Mouse (Mus musculus): ENCODE results near the gene Galr3.

GRCm38 (mm10) chr15:79075658-79076365 lies 34.1 kb downstream of the Galr3 start:
- TF ChIP-seq BHLHE40 (IDR thresholded peaks at IDR 0.05; ENCODE audit: low read depth, low read length) (no peak), ETS1 (conservative IDR thresholded peaks at IDR 0.05; ENCODE audit: low read depth, low read length) (no peak), CTCF (conservative IDR thresholded peaks at IDR 0.05 in 1 of 2, IDR thresholded peaks at IDR 0.05 in 1 of 2; ENCODE audit: low read depth in 2 of 2, low read length in 2 of 2) (no peak), EP300 (IDR thresholded peaks at IDR 0.05; ENCODE audit: low read length) (no peak), MAX (IDR thresholded peaks at IDR 0.05; ENCODE audit: low read length) (no peak), KAT2A (IDR thresholded peaks at IDR 0.05; ENCODE audit: insufficient replicate concordance, low read length) (no peak), USF1 (IDR thresholded peaks at IDR 0.05; ENCODE audit: low read depth, low read length) (no peak), JUND (conservative IDR thresholded peaks at IDR 0.05; ENCODE audit: low read depth, low read length) (no peak), POLR2AphosphoS2 (IDR thresholded peaks at IDR 0.05; ENCODE audit: low read depth, low read length) (no peak), ZMIZ1 (IDR thresholded peaks at IDR 0.05; ENCODE audit: low read depth, low read length) (no peak), POLR2A (IDR thresholded peaks at IDR 0.05; ENCODE audit: low read depth, low read length) (no peak), TCF12 (IDR thresholded peaks at IDR 0.05; ENCODE audit: low read depth, low read length) (no peak)

All from CH12.LX (cell line).